Mouse (Mus musculus) liver, postnatal 0 days (tissue): ENCODE measurements around the gene 4930579G24Rik.

Source experiments
- CTCF ChIP-seq: sonication (generic); IDR thresholded peaks from 2 replicates; pipeline ENCODE4 v1.5.1; 2016; ENCODE audit warnings: antibody characterized with exemption, low read depth
- EP300 ChIP-seq: IDR thresholded peaks from 2 replicates; pipeline ENCODE4 v1.6.1; 2016; ENCODE audit warnings: antibody characterized with exemption, low read depth, mild to moderate bottlenecking

GRCm38 (mm10) chr3:79656682-79657081, 27.8 kb downstream of the 4930579G24Rik start:
- TF ChIP-seq EP300 (no peak), CTCF (no peak)
